Mouse (Mus musculus) neural tube, embryonic 15.5 days (tissue): Measurements from ENCODE around the gene Krtap7-1. TPM values are rescaled to one million over a fixed set of nuclear protein-coding genes. Genes with fewer than 3 reads are reported as not detected.

ENCODE experiments used
- ATAC-seq: fragments of 200-750 bp; cut with Nextera tagmentation; 2 replicates; pipeline ENCODE4 v1.8.0; 2017; ENCODE audit warnings: mild to moderate bottlenecking, moderate TSS enrichment, moderate library complexity; ENCODE audit not compliant: low FRiP score
- H3K27ac ChIP-seq: fragments of 300-500 bp; sonication (generic); replicated peaks from 2 replicates; pipeline ENCODE4 v1.5.1; 2015; ENCODE audit warnings: mild to moderate bottlenecking, inconsistent platforms
- H3K27me3 ChIP-seq: fragments of 300-500 bp; sonication (generic); replicated peaks from 2 replicates; pipeline ENCODE4 v1.6.1; 2015; ENCODE audit warnings: inconsistent platforms
- H3K36me3 ChIP-seq: fragments of 300-500 bp; sonication (generic); 2 replicates; pipeline ENCODE4 v1.6.1; 2015; ENCODE audit warnings: inconsistent platforms
- H3K4me1 ChIP-seq: fragments of 300-500 bp; sonication (generic); 2 replicates; pipeline ENCODE4 v1.6.1; 2015; ENCODE audit warnings: inconsistent platforms
- H3K4me2 ChIP-seq: fragments of 300-500 bp; sonication (generic); 2 replicates; pipeline ENCODE4 v1.6.1; 2015; ENCODE audit warnings: inconsistent platforms, mild to moderate bottlenecking, moderate library complexity
- H3K4me3 ChIP-seq: fragments of 300-500 bp; sonication (generic); replicated peaks from 2 replicates; pipeline ENCODE4 v1.5.1; 2015; ENCODE audit warnings: mild to moderate bottlenecking, inconsistent platforms
- H3K9ac ChIP-seq: fragments of 300-500 bp; sonication (generic); replicated peaks from 2 replicates; pipeline ENCODE4 v1.6.1; 2015; ENCODE audit warnings: mild to moderate bottlenecking, inconsistent platforms
- H3K9me3 ChIP-seq: fragments of 300-500 bp; sonication (generic); replicated peaks from 2 replicates; pipeline ENCODE4 v1.6.1; 2016; ENCODE audit warnings: inconsistent platforms
- WGBS: fragments of 180-500 bp; shearing (Covaris S2); methylation state at CpG from one replicate; pipeline ENCODE4 v1.1.7; 2015; ENCODE audit warnings: mixed read lengths; 5-methylcytosine and 5-hydroxymethylcytosine counted together
- polyA plus RNA-seq: library from polyadenylated mRNA; unstranded; fragments of >200 nt; fragmentation: Nextera tagmentation; extraction: Ambion mirVana; gene quantifications from 2 replicates; pipeline ENCODE4 v1.2.1, GENCODE M21; 2015

Gene Krtap7-1
- polyA plus RNA-seq, 1 experiment from 2014 or later: not detected

DNA sequence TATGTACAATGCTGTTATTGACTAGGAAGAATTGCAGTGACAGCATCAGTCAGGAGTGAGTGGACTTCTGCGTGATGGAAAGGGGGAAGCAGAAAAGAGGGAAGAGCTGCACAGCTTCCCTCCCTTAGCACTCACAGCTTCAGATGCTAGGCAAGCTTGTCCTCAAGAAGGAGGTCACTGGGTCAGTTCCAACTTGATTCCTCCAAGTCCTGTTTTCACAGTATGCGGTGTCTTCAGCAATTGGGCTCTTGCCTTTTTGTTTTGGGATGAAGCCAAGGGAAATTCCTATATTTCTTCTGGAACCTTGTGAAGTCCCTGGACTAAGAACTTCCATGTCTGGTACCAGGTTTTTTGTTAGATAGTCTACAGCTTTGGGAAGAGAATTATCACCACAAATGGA, 4.6 kb downstream of the Krtap7-1 start:
- Histone ChIP-seq H3K9ac (no peak overlapping the region), H3K27ac (no peak overlapping the region), H3K4me2 (no peak overlapping the region), H3K9me3 (no peaks in the 10 kb centered on the region), H3K27me3 (no peaks in the 10 kb centered on the region), H3K36me3 (no peaks in the 10 kb centered on the region), H3K4me1 (no peaks in the 10 kb centered on the region), H3K4me3 (no peak overlapping the region)
- WGBS: 96% methylated on average over 2 of the region's 2 CpGs
- no peak for ATAC-seq

GRCm38 (mm10) chr16:89501870-89502269, 6.3 kb downstream of the Krtap7-1 start:
- no peaks in the 10 kb centered on the region for H3K36me3 ChIP-seq
- no peaks in the 10 kb centered on the region for H3K27me3 ChIP-seq
- H3K4me3 ChIP-seq: no peak overlapping the region
- H3K9ac ChIP-seq: no peak overlapping the region
- H3K4me1 ChIP-seq: no peaks in the 10 kb centered on the region
- 85% methylated on average over 5 of the region's 5 CpGs for WGBS
- ATAC-seq: no peak
- no peaks in the 10 kb centered on the region for H3K9me3 ChIP-seq
- no peak overlapping the region for H3K4me2 ChIP-seq
- no peak overlapping the region for H3K27ac ChIP-seq

DNA sequence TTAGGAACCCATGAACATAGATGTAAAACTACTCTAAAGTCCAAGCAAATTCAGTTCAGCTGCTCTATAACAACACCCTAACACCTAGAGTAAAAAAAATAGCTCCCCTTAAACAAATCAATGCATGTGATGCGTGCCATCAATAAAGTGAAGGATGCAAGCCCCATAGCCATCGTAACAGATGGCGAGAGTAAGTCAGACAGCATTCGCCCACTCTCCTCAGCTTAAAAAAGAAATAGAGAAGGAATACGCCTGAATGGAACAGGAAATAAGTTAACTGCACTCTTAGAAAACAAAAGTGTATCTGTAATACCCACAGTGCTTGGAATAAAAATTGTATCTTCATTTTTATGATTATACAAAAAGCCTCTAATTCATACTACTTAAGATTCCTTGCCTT, 11.1 kb downstream of the Krtap7-1 start:
- no peak for ATAC-seq
- Histone ChIP-seq H3K36me3 (no peaks in the 10 kb centered on the region), H3K27me3 (no peaks in the 10 kb centered on the region), H3K9ac (no peak overlapping the region), H3K4me1 (no peaks in the 10 kb centered on the region), H3K9me3 (no peaks in the 10 kb centered on the region), H3K4me3 (no peak overlapping the region), H3K27ac (no peak overlapping the region), H3K4me2 (no peak overlapping the region)
- WGBS: 90% methylated on average over 5 of the region's 5 CpGs

- Histone ChIP-seq H3K27me3 (no peaks in the 10 kb centered on the region), H3K4me1 (no peaks in the 10 kb centered on the region), H3K36me3 (no peaks in the 10 kb centered on the region), H3K9ac (no peak overlapping the region), H3K9me3 (no peaks in the 10 kb centered on the region), H3K27ac (no peak overlapping the region), H3K4me3 (no peak overlapping the region), H3K4me2 (no peak overlapping the region)
- WGBS: 82% methylated on average over 7 of the region's 7 CpGs
- no peak for ATAC-seq
Measured at GRCm38 (mm10) chr16:89495394-89496153, 12.5 kb downstream of the Krtap7-1 start.

DNA sequence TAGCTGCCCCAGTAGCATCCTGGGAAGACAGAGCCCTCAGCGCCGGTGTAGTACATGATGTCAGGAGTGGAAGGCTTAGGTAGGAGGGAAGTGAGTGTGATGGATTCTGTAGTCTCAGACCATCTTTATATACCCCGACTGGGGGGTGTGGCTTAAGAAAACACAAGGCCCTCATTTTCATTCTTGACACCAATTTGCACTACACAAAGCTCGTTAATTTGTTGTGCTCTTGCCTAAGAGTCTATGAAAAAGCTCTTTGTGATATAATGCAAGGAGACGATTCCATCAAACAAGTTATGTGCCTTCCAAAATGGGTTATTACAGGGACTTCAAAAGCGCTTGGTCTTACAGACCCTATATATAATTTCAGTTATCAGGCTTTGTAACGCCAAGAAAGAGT, 20.3 kb downstream of the Krtap7-1 start, which contains the start of gene Krtap8-1:
Krtap8-1 (minus strand) TSS at position 101 of the 400 bp plus-strand sequence.
- Histone ChIP-seq H3K9me3 (no peaks in the 10 kb centered on the region), H3K4me3 (no peak within 1 kb of the TSS), H3K27ac (no peak within 1 kb of the TSS), H3K4me1 (no peaks in the 10 kb centered on the region), H3K9ac (no peak within 1 kb of the TSS), H3K36me3 (no peaks in the 10 kb centered on the region), H3K27me3 (no peaks in the 10 kb centered on the region), H3K4me2 (no peak within 1 kb of the TSS)
- WGBS: 87% methylated on average over 7 of the region's 7 CpGs
- no peak for ATAC-seq

GRCm38 (mm10) chr16:89477679-89478314, 30.3 kb downstream of the Krtap7-1 start:
- H3K4me1 ChIP-seq: no peaks in the 10 kb centered on the region
- H3K4me2 ChIP-seq: no peak overlapping the region

DNA sequence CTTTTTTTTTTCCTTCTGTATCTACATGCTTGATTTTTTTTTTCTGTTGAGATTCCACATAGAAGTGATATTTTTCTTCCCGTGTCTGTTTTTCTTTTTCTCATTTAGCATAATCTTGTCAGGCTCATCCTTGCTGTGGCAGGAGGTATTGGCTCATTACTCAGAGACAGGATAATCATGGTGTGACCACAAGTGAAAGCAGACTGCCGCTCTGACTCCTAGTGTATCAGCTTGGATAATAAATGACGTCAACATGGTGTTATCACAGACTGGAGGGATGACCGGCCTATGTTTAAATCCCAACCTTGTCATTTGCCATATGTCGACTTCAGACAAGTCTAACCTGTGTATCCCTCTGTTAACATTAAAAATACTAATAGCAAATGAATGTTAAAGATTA, 46.9 kb downstream of the Krtap7-1 start:
- ATAC-seq: no peak
- H3K9ac ChIP-seq: no peak overlapping the region

More at GRCm38 (mm10) chr16:89477679-89478314, 30.3 kb downstream of the Krtap7-1 start:
- Histone ChIP-seq H3K9ac (no peak overlapping the region), H3K27me3 (no peaks in the 10 kb centered on the region), H3K36me3 (no peaks in the 10 kb centered on the region), H3K4me3 (no peak overlapping the region), H3K27ac (no peak overlapping the region), H3K9me3 (no peaks in the 10 kb centered on the region)
- 89% methylated on average over 12 of the region's 12 CpGs for WGBS
- ATAC-seq: no peak

More for the DNA sequence above, 46.9 kb downstream of the Krtap7-1 start:
- WGBS: 80% methylated on average over 5 of the region's 5 CpGs
- Histone ChIP-seq H3K36me3 (no peaks in the 10 kb centered on the region), H3K27ac (no peak overlapping the region), H3K9me3 (no peaks in the 10 kb centered on the region), H3K4me2 (no peak overlapping the region), H3K27me3 (no peaks in the 10 kb centered on the region), H3K4me1 (no peaks in the 10 kb centered on the region), H3K4me3 (no peak overlapping the region)

Other genes starting within 250 kb of the Krtap7-1 start
- not detected in 2 replicates for gene Krtap21-1, start 104.5 kb downstream of the Krtap7-1 start, polyA plus RNA-seq
- gene Krtap6-2, start 88.2 kb downstream of the Krtap7-1 start, polyA plus RNA-seq: not detected in 2 replicates
- gene Krtap8-1, start 20.4 kb downstream of the Krtap7-1 start, polyA plus RNA-seq: not detected in 2 replicates
- gene Krtap11-1, start 62.9 kb upstream of the Krtap7-1 start, polyA plus RNA-seq: not detected in 2 replicates